Comparison of ENCODE assay signal across 8 mouse cellular contexts in the genomic region with DNA sequence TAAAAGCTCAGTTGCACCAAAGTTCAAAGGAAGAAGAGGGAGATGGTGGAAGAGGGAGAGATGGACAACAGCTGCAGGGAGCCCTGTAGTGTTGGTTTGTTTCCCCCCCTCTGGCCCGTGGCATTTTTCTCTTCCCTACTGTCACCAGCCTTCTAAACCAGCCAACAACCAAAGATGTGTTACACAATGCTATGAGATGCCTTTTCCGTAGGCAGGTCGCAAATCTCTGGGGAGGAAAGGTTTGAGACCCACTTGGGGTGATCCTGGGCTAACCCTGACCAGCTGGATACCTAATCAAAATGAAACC. TPM values are rescaled to one million over a fixed set of nuclear protein-coding genes. Genes with fewer than 3 reads are reported as not detected.
A peak's percentile ranks its signal among the peaks of the same experiment; 100 is the strongest.
DNase-seq lines count a peak whose midpoint lies in the region; ATAC-seq and TF ChIP-seq lines count a peak whose summit lies in the region.

No protein-coding gene starts in this region.

- TF ChIP-seq CTCF in bone marrow, adult 2 months (IDR thresholded peaks at IDR 0.05; ENCODE audit: control insufficient read depth, insufficient read depth, low read length) = no peak

- H3K9ac ChIP-seq in kidney, embryonic 14.5 days (ENCODE audit: low read depth, low read length) = peak overlapping the region; percentile 81
- peak overlapping the region; percentile 72 for H3K9ac ChIP-seq in hindbrain, embryonic 14.5 days
- peak overlapping the region; percentile 81 for H3K9ac ChIP-seq in midbrain, embryonic 14.5 days (replicated peaks; ENCODE audit: low read length)

- peak overlapping the region; percentile 55 for H3K4me2 ChIP-seq in kidney, embryonic 14.5 days (replicated peaks; ENCODE audit: low read depth, low read length)
- peak overlapping the region; percentile 72 for H3K4me2 ChIP-seq in hindbrain, embryonic 14.5 days (replicated peaks)
- peak overlapping the region; percentile 55 for H3K4me2 ChIP-seq in midbrain, embryonic 14.5 days (ENCODE audit: low read length)

- no peaks in the 10 kb centered on the region for H3K27me3 ChIP-seq in kidney, embryonic 14.5 days (ENCODE audit: control insufficient read depth, insufficient read depth, low read length)
- H3K27me3 ChIP-seq in hindbrain, embryonic 14.5 days (ENCODE audit: control insufficient read depth, insufficient read depth, low read length) = no peaks in the 10 kb centered on the region
- no peaks in the 10 kb centered on the region for H3K27me3 ChIP-seq in midbrain, embryonic 14.5 days (ENCODE audit: control insufficient read depth, insufficient read depth, low read length)

- no peak for DNase-seq in kidney, postnatal 10 days
- DNase-seq in hindbrain, embryonic 14.5 days (ENCODE audit: low spot score) = no peak
- DNase-seq in midbrain, embryonic 14.5 days = peak; percentile 12
- DNase-seq in thymus, postnatal 25 days = no peak
- DNase-seq in layer of hippocampus, postnatal 14 days (ENCODE audit: low spot score in 2 of 2) = no peak
- DNase-seq in left cerebral cortex, adult 9 months (ENCODE audit: low spot score in 2 of 2) = no peak

- 42% methylated on average over 3 of the region's 3 CpGs for WGBS in kidney, embryonic 14.5 days
- 19% methylated on average over 3 of the region's 3 CpGs for WGBS in bone marrow, adult 2 months
- WGBS in hindbrain, embryonic 14.5 days = 20% methylated on average over 3 of the region's 3 CpGs
- WGBS in midbrain, embryonic 14.5 days = 18% methylated on average over 3 of the region's 3 CpGs

- TF ChIP-seq POLR2A in bone marrow, adult 2 months (IDR thresholded peaks at IDR 0.05; ENCODE audit: borderline replicate concordance, control insufficient read depth, low read depth, low read length) = no peak

- peaks cover 5% of the 10 kb centered on the region; the same call in 1 of the 2 replicates for H3K36me3 ChIP-seq in kidney, embryonic 14.5 days (ENCODE audit: control insufficient read depth, insufficient read depth, low read length)
- peaks cover 10% of the 10 kb centered on the region for H3K36me3 ChIP-seq in hindbrain, embryonic 14.5 days (replicated peaks; ENCODE audit: control insufficient read depth, insufficient read depth)
- H3K36me3 ChIP-seq in midbrain, embryonic 14.5 days (ENCODE audit: control insufficient read depth, insufficient read depth, low read length) = no peaks in the 10 kb centered on the region

- H3K4me3 ChIP-seq in kidney, embryonic 14.5 days (ENCODE audit: low read length) = peak overlapping the region; percentile 63
- peak overlapping the region; percentile 87 for H3K4me3 ChIP-seq in bone marrow, adult 2 months (replicated peaks; ENCODE audit: control insufficient read depth, low read depth, low read length)
- H3K4me3 ChIP-seq in hindbrain, embryonic 14.5 days (replicated peaks; ENCODE audit: low read length) = peak overlapping the region; percentile 59
- peak overlapping the region; percentile 62 for H3K4me3 ChIP-seq in midbrain, embryonic 14.5 days (replicated peaks; ENCODE audit: low read depth, low read length)

- 0 out of 2 replicates have a peak overlapping the region, but pooled peaks have one; percentile 78 for H3K27ac ChIP-seq in kidney, embryonic 14.5 days (ENCODE audit: low read depth, low read length)
- no peak overlapping the region for H3K27ac ChIP-seq in bone marrow, adult 2 months (ENCODE audit: control insufficient read depth, insufficient read depth, low read depth, low read length, poor library complexity)
- peak overlapping the region; percentile 79; the same call in 1 of the 2 replicates for H3K27ac ChIP-seq in hindbrain, embryonic 14.5 days
- peak overlapping the region; percentile 86; the same call in 1 of the 2 replicates for H3K27ac ChIP-seq in midbrain, embryonic 14.5 days (replicated peaks; ENCODE audit: low read depth, low read length)

- H3K4me1 ChIP-seq in kidney, embryonic 14.5 days (ENCODE audit: control insufficient read depth, insufficient read depth, low read length) = no peaks in the 10 kb centered on the region
- no peaks in the 10 kb centered on the region for H3K4me1 ChIP-seq in bone marrow, adult 2 months (ENCODE audit: control insufficient read depth, insufficient read depth, low read length)
- H3K4me1 ChIP-seq in hindbrain, embryonic 14.5 days (replicated peaks; ENCODE audit: control insufficient read depth, insufficient read depth, low read length) = peaks cover 4% of the 10 kb centered on the region; the same call in 1 of the 2 replicates
- peaks cover 6% of the 10 kb centered on the region; the same call in 1 of the 2 replicates for H3K4me1 ChIP-seq in midbrain, embryonic 14.5 days (ENCODE audit: control insufficient read depth, insufficient read depth, low read length)

- ATAC-seq in kidney, embryonic 14.5 days (ENCODE audit: low FRiP score, low TSS enrichment) = peak; percentile 32; the same call in 1 of the 2 replicates
- no peak for ATAC-seq in hindbrain, embryonic 14.5 days (ENCODE audit: low FRiP score)
- 0 out of 2 replicates have a peak, but pooled peaks have one; percentile 25 for ATAC-seq in midbrain, embryonic 14.5 days (ENCODE audit: low FRiP score, low TSS enrichment)

- no peaks in the 10 kb centered on the region for H3K9me3 ChIP-seq in kidney, embryonic 14.5 days (ENCODE audit: control insufficient read depth, low read length)
- no peaks in the 10 kb centered on the region for H3K9me3 ChIP-seq in hindbrain, embryonic 14.5 days (ENCODE audit: control insufficient read depth, low read length)
- H3K9me3 ChIP-seq in midbrain, embryonic 14.5 days (ENCODE audit: control insufficient read depth, low read length) = no peaks in the 10 kb centered on the region

RNA-seq across cellular contexts. Expression of a gene that starts 0.8 kb away (rescaled TPM):
- 6.9 and 8.0 TPM in 2 replicates for polyA plus RNA-seq in kidney, embryonic 14.5 days (2014; fragmentation: Nextera tagmentation; extraction: Ambion mirVana)
- polyA plus RNA-seq in bone marrow, adult 2 months (2011; ENCODE audit: insufficient read depth, insufficient read length, low replicate concordance, missing spikeins) = 1.2 and 4.6 TPM in 2 replicates
- 6.6 and 7.7 TPM in 2 replicates for polyA plus RNA-seq in hindbrain, embryonic 14.5 days (2014; fragmentation: Nextera tagmentation; extraction: Ambion mirVana)
- 10.6 and 10.8 TPM in 2 replicates for polyA plus RNA-seq in midbrain, embryonic 14.5 days (2014; fragmentation: Nextera tagmentation; extraction: Ambion mirVana)
- total RNA-seq in layer of hippocampus, postnatal 14 days (2021) = 10 to 100 TPM; 21.6 to 22.8 TPM
